Mouse (Mus musculus): ENCODE measurements around the gene Kcnma1. TPM values are rescaled to one million over a fixed set of nuclear protein-coding genes. Genes with fewer than 3 reads are reported as not detected.

The Kcnma1 gene
- total and polyA plus RNA-seq, 2 experiments: 0.18 TPM; not detected in 1

- Histone ChIP-seq H3K79me2 (ENCODE audit: control insufficient read depth, insufficient read depth, low read length) (no peaks in the 10 kb centered on the region), H3K27ac (replicated peaks; ENCODE audit: insufficient read depth, low read depth, low read length) (no peak overlapping the region)
- no peak for DNase-seq (ENCODE audit: extremely low read depth, low read depth, low spot score)
Measured at GRCm38 (mm10) chr14:23885071-23885470, 129.2 kb downstream of the Kcnma1 start.

GRCm38 (mm10) chr14:23882001-23882400 is 132.3 kb downstream of the Kcnma1 start:
- 77% methylated on average over 1 of the region's 1 CpGs for WGBS
- H3K36me3 ChIP-seq (ENCODE audit: control insufficient read depth, insufficient read depth, low read length): no peaks in the 10 kb centered on the region

More at GRCm38 (mm10) chr14:23885071-23885470, 129.2 kb downstream of the Kcnma1 start:
- TF ChIP-seq POLR2A (IDR thresholded peaks at IDR 0.05; ENCODE audit: extremely low read depth, insufficient read depth, low read length) (no peak), CTCF (IDR thresholded peaks at IDR 0.05; ENCODE audit: low read depth, low read length) (no peak)
- H3K4me1 ChIP-seq (ENCODE audit: control insufficient read depth, insufficient read depth, low read length): 0 out of 2 replicates have a peak, but pooled peaks cover 1% of the 10 kb centered on the region
- 81% methylated on average over 4 of the region's 4 CpGs for WGBS
- H3K36me3 ChIP-seq (ENCODE audit: control insufficient read depth, insufficient read depth, low read length): no peaks in the 10 kb centered on the region
- H3K27me3 ChIP-seq (ENCODE audit: control insufficient read depth, insufficient read depth, low read length): peaks cover 4% of the 10 kb centered on the region; the same call in 1 of the 2 replicates
- H3K9ac ChIP-seq (ENCODE audit: low read depth, low read length): no peak overlapping the region
- H3K4me3 ChIP-seq (ENCODE audit: insufficient read depth, low read depth, low read length): no peak overlapping the region

DNA sequence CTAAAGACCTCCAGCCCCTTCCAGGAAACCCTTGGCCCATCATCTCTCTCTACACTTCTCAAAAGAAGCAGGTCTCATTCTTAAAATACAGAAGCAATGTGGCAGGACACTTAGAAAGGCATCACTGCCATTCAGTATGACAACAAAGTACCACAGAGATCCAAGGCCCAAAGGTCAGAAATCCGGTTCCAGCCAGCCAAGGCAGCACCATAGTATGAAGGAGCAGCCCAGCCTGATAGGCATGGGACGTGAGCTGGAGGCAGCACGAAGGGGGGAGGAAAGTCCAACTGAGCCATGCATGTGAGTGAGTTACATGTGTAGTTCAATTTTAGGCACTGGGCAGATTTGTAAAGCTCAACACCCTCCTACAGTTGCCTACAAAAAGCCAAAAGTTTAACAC is 135.0 kb downstream of the Kcnma1 start:
- H3K36me3 ChIP-seq (ENCODE audit: control insufficient read depth, insufficient read depth, low read length): no peaks in the 10 kb centered on the region
- H3K4me1 ChIP-seq (ENCODE audit: control insufficient read depth, insufficient read depth, low read length): 0 out of 2 replicates have a peak, but pooled peaks cover 1% of the 10 kb centered on the region
- H3K27ac ChIP-seq (replicated peaks; ENCODE audit: insufficient read depth, low read depth, low read length): no peak overlapping the region
- TF ChIP-seq POLR2A (IDR thresholded peaks at IDR 0.05; ENCODE audit: extremely low read depth, insufficient read depth, low read length) (no peak), CTCF (IDR thresholded peaks at IDR 0.05; ENCODE audit: low read depth, low read length) (no peak)
- no peaks in the 10 kb centered on the region for H3K27me3 ChIP-seq (ENCODE audit: control insufficient read depth, insufficient read depth, low read length)
- H3K4me3 ChIP-seq (ENCODE audit: insufficient read depth, low read depth, low read length): no peak overlapping the region
- H3K79me2 ChIP-seq (ENCODE audit: control insufficient read depth, insufficient read depth, low read length): no peaks in the 10 kb centered on the region
- no peak for DNase-seq (ENCODE audit: extremely low read depth, low read depth, low spot score)
- no peak overlapping the region for H3K9ac ChIP-seq (ENCODE audit: low read depth, low read length)
- 76% methylated on average over 3 of the region's 3 CpGs for WGBS

More at GRCm38 (mm10) chr14:23882001-23882400, 132.3 kb downstream of the Kcnma1 start:
- Histone ChIP-seq H3K27ac (replicated peaks; ENCODE audit: insufficient read depth, low read depth, low read length) (no peak overlapping the region), H3K4me3 (ENCODE audit: insufficient read depth, low read depth, low read length) (no peak overlapping the region), H3K4me1 (ENCODE audit: control insufficient read depth, insufficient read depth, low read length) (0 out of 2 replicates have a peak, but pooled peaks cover 1% of the 10 kb centered on the region), H3K27me3 (ENCODE audit: control insufficient read depth, insufficient read depth, low read length) (peaks cover 4% of the 10 kb centered on the region; the same call in 1 of the 2 replicates), H3K79me2 (ENCODE audit: control insufficient read depth, insufficient read depth, low read length) (no peaks in the 10 kb centered on the region), H3K9ac (ENCODE audit: low read depth, low read length) (no peak overlapping the region)
- peak; percentile 35 for DNase-seq (ENCODE audit: extremely low read depth, low read depth, low spot score)
- TF ChIP-seq CTCF (IDR thresholded peaks at IDR 0.05; ENCODE audit: low read depth, low read length) (no peak), POLR2A (IDR thresholded peaks at IDR 0.05; ENCODE audit: extremely low read depth, insufficient read depth, low read length) (no peak)

- H3K36me3 ChIP-seq (ENCODE audit: control insufficient read depth, insufficient read depth, low read length): no peaks in the 10 kb centered on the region
- 85% methylated on average over 5 of the region's 5 CpGs for WGBS
- DNase-seq (ENCODE audit: extremely low read depth, low read depth, low spot score): no peak
- H3K79me2 ChIP-seq (ENCODE audit: control insufficient read depth, insufficient read depth, low read length): no peaks in the 10 kb centered on the region
- TF ChIP-seq POLR2A (IDR thresholded peaks at IDR 0.05; ENCODE audit: extremely low read depth, insufficient read depth, low read length) (no peak), CTCF (IDR thresholded peaks at IDR 0.05; ENCODE audit: low read depth, low read length) (no peak)
- H3K4me3 ChIP-seq (ENCODE audit: insufficient read depth, low read depth, low read length): no peak overlapping the region
- H3K4me1 ChIP-seq (ENCODE audit: control insufficient read depth, insufficient read depth, low read length): 0 out of 2 replicates have a peak, but pooled peaks cover 1% of the 10 kb centered on the region
- no peak overlapping the region for H3K27ac ChIP-seq (replicated peaks; ENCODE audit: insufficient read depth, low read depth, low read length)
- no peak overlapping the region for H3K9ac ChIP-seq (ENCODE audit: low read depth, low read length)
- no peaks in the 10 kb centered on the region for H3K27me3 ChIP-seq (ENCODE audit: control insufficient read depth, insufficient read depth, low read length)
Measured at GRCm38 (mm10) chr14:23877561-23877960, 136.7 kb downstream of the Kcnma1 start.

GRCm38 (mm10) chr14:23874545-23874944 is 139.7 kb downstream of the Kcnma1 start:
- 68% methylated on average over 2 of the region's 2 CpGs for WGBS
- TF ChIP-seq CTCF (IDR thresholded peaks at IDR 0.05; ENCODE audit: low read depth, low read length) (no peak), POLR2A (IDR thresholded peaks at IDR 0.05; ENCODE audit: extremely low read depth, insufficient read depth, low read length) (no peak)
- no peaks in the 10 kb centered on the region for H3K36me3 ChIP-seq (ENCODE audit: control insufficient read depth, insufficient read depth, low read length)

GRCm38 (mm10) chr14:23857034-23857433 is 157.3 kb downstream of the Kcnma1 start:
- Histone ChIP-seq H3K9ac (ENCODE audit: low read depth, low read length) (no peak overlapping the region), H3K4me3 (ENCODE audit: insufficient read depth, low read depth, low read length) (no peak overlapping the region), H3K27me3 (ENCODE audit: control insufficient read depth, insufficient read depth, low read length) (no peaks in the 10 kb centered on the region), H3K79me2 (ENCODE audit: control insufficient read depth, insufficient read depth, low read length) (no peaks in the 10 kb centered on the region), H3K36me3 (ENCODE audit: control insufficient read depth, insufficient read depth, low read length) (no peaks in the 10 kb centered on the region), H3K27ac (replicated peaks; ENCODE audit: insufficient read depth, low read depth, low read length) (no peak overlapping the region), H3K4me1 (ENCODE audit: control insufficient read depth, insufficient read depth, low read length) (no peaks in the 10 kb centered on the region)
- WGBS: 82% methylated on average over 4 of the region's 4 CpGs
- TF ChIP-seq POLR2A (IDR thresholded peaks at IDR 0.05; ENCODE audit: extremely low read depth, insufficient read depth, low read length) (no peak), CTCF (IDR thresholded peaks at IDR 0.05; ENCODE audit: low read depth, low read length) (no peak)
- DNase-seq (ENCODE audit: extremely low read depth, low read depth, low spot score): no peak

More at GRCm38 (mm10) chr14:23874545-23874944, 139.7 kb downstream of the Kcnma1 start:
- Histone ChIP-seq H3K4me1 (ENCODE audit: control insufficient read depth, insufficient read depth, low read length) (no peaks in the 10 kb centered on the region), H3K4me3 (ENCODE audit: insufficient read depth, low read depth, low read length) (no peak overlapping the region), H3K27ac (replicated peaks; ENCODE audit: insufficient read depth, low read depth, low read length) (no peak overlapping the region), H3K27me3 (ENCODE audit: control insufficient read depth, insufficient read depth, low read length) (no peaks in the 10 kb centered on the region), H3K79me2 (ENCODE audit: control insufficient read depth, insufficient read depth, low read length) (no peaks in the 10 kb centered on the region), H3K9ac (ENCODE audit: low read depth, low read length) (no peak overlapping the region)
- peak; percentile 9 for DNase-seq (ENCODE audit: extremely low read depth, low read depth, low spot score)

Data from liver, adult 2 months (tissue).